Mouse (Mus musculus): ENCODE results near the gene Actg1. TPM values are rescaled to one million over a fixed set of nuclear protein-coding genes. Genes with fewer than 3 reads are reported as not detected.

The Actg1 gene
- polyA plus RNA-seq, 1 experiment from 2014 or later: 1,815 TPM

Small RNA genes within 50 kb of the gene (microRNA-seq; reads per million reads assigned to microRNA genes)
- gene Gm23419 (ENCODE audit: borderline number of aligned reads): not detected
- 1.7 reads per million for gene Mir6935 (ENCODE audit: borderline number of aligned reads)

Other genes starting within 250 kb of the Actg1 start
- gene Tepsin, start 249.8 kb downstream of the Actg1 start, polyA plus RNA-seq (2015; fragmentation: Nextera tagmentation; extraction: Ambion mirVana): 12.3 and 13.2 TPM in 2 replicates
- 112 and 121 TPM in 2 replicates for gene Ndufaf8, start 249.6 kb downstream of the Actg1 start, polyA plus RNA-seq (2015; fragmentation: Nextera tagmentation; extraction: Ambion mirVana)
- 58.9 and 60.9 TPM in 2 replicates for gene Slc38a10, start 197.2 kb downstream of the Actg1 start, polyA plus RNA-seq (2015; fragmentation: Nextera tagmentation; extraction: Ambion mirVana)
- 3.3 and 4.6 TPM in 2 replicates for gene Bahcc1, start 115.6 kb downstream of the Actg1 start, polyA plus RNA-seq (2015; fragmentation: Nextera tagmentation; extraction: Ambion mirVana)
- 0.46 and 0.59 TPM in 2 replicates for gene Fscn2, start 13.0 kb upstream of the Actg1 start, polyA plus RNA-seq (2015; fragmentation: Nextera tagmentation; extraction: Ambion mirVana)
- 12.8 and 15.9 TPM in 2 replicates for gene Faap100, start 30.2 kb upstream of the Actg1 start, polyA plus RNA-seq (2015; fragmentation: Nextera tagmentation; extraction: Ambion mirVana)
- gene Nploc4, start 89.2 kb upstream of the Actg1 start, polyA plus RNA-seq (2015; fragmentation: Nextera tagmentation; extraction: Ambion mirVana): 24.8 and 29.3 TPM in 2 replicates
- gene Tspan10, start 94.1 kb upstream of the Actg1 start, polyA plus RNA-seq (2015; fragmentation: Nextera tagmentation; extraction: Ambion mirVana): 1.2 TPM in 2 replicates
- gene Pde6g, start 105.0 kb upstream of the Actg1 start, polyA plus RNA-seq (2015; fragmentation: Nextera tagmentation; extraction: Ambion mirVana): 0.14 TPM in 1 of 2 replicates, not detected in the other
- gene Oxld1, start 109.5 kb upstream of the Actg1 start, polyA plus RNA-seq (2015; fragmentation: Nextera tagmentation; extraction: Ambion mirVana): 15.5 and 18.5 TPM in 2 replicates
- 30.0 and 33.3 TPM in 2 replicates for gene Ccdc137, start 109.6 kb upstream of the Actg1 start, polyA plus RNA-seq (2015; fragmentation: Nextera tagmentation; extraction: Ambion mirVana)
- 34.7 and 36.6 TPM in 2 replicates for gene Arl16, start 119.1 kb upstream of the Actg1 start, polyA plus RNA-seq (2015; fragmentation: Nextera tagmentation; extraction: Ambion mirVana)
- gene Mrpl12, start 136.1 kb upstream of the Actg1 start, polyA plus RNA-seq (2015; fragmentation: Nextera tagmentation; extraction: Ambion mirVana): 133 and 148 TPM in 2 replicates
- 28.6 and 29.4 TPM in 2 replicates for gene Slc25a10, start 143.3 kb upstream of the Actg1 start, polyA plus RNA-seq (2015; fragmentation: Nextera tagmentation; extraction: Ambion mirVana)
- 0.14 and 0.18 TPM in 2 replicates for gene Gcgr, start 182.2 kb upstream of the Actg1 start, polyA plus RNA-seq (2015; fragmentation: Nextera tagmentation; extraction: Ambion mirVana)
- 179 and 196 TPM in 2 replicates for gene Mcrip1, start 201.2 kb upstream of the Actg1 start, polyA plus RNA-seq (2015; fragmentation: Nextera tagmentation; extraction: Ambion mirVana)
- gene Ppp1r27, start 202.6 kb upstream of the Actg1 start, polyA plus RNA-seq (2015; fragmentation: Nextera tagmentation; extraction: Ambion mirVana): 13.7 and 17.1 TPM in 2 replicates
- gene P4hb, start 224.7 kb upstream of the Actg1 start, polyA plus RNA-seq (2015; fragmentation: Nextera tagmentation; extraction: Ambion mirVana): 254 and 290 TPM in 2 replicates
- gene Arhgdia, start 233.1 kb upstream of the Actg1 start, polyA plus RNA-seq (2015; fragmentation: Nextera tagmentation; extraction: Ambion mirVana): 553 and 615 TPM in 2 replicates
- gene Alyref, start 249.8 kb upstream of the Actg1 start, polyA plus RNA-seq (2015; fragmentation: Nextera tagmentation; extraction: Ambion mirVana): 571 and 587 TPM in 2 replicates
- 158 and 179 TPM in 2 replicates for gene Anapc11, start 249.9 kb upstream of the Actg1 start, polyA plus RNA-seq (2015; fragmentation: Nextera tagmentation; extraction: Ambion mirVana)

All from thymus, postnatal 0 days (tissue).